Mouse (Mus musculus): ENCODE results near the gene Fndc3b. TPM values are rescaled to one million over a fixed set of nuclear protein-coding genes. Genes with fewer than 3 reads are reported as not detected.
"Not testable (repeated sequence)": the region's sequence is repeated elsewhere in the genome, so short reads cannot be mapped to it uniquely, and the experiment has no call there.

Fndc3b gene
- polyA plus RNA-seq, 1 experiment from 2014 or later, result 6.7 TPM

DNA sequence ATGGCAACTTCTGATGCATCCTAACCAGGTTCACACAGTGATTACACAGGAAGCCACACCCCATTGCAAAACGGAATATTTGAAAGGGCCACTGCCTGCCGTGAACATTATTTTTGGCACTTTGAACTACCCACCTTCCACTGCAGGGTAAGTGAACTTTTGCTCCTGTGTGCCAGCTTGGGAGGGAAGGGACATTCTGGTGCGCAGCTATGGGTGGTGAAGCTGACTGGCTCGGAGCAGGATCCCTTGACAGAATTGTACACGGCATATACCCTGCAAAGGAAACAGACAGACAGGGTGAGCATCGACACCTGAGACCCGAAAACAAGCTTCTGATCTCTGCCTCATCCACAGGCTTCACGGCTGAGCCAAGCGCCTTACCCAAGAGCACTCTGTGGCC, 220.2 kb downstream of the Fndc3b start:
- Histone ChIP-seq H3K36me3 (ENCODE audit: control insufficient read depth, insufficient read depth) (no peaks in the 10 kb centered on the region), H3K4me3 (replicated peaks; ENCODE audit: low read length) (no peak overlapping the region), H3K27ac (ENCODE audit: low read length) (no peak overlapping the region), H3K9me3 (ENCODE audit: control insufficient read depth, low read length) (no peaks in the 10 kb centered on the region), H3K9ac (replicated peaks; ENCODE audit: low read depth, low read length) (no peak overlapping the region), H3K27me3 (replicated peaks; ENCODE audit: control insufficient read depth, insufficient read depth, low read length) (no peaks in the 10 kb centered on the region), H3K4me2 (ENCODE audit: low read length) (no peak overlapping the region), H3K4me1 (replicated peaks; ENCODE audit: control insufficient read depth, insufficient read depth, low read length) (no peaks in the 10 kb centered on the region)
- 85% methylated on average over 9 of the region's 9 CpGs for WGBS
- ATAC-seq, result no peak

DNA sequence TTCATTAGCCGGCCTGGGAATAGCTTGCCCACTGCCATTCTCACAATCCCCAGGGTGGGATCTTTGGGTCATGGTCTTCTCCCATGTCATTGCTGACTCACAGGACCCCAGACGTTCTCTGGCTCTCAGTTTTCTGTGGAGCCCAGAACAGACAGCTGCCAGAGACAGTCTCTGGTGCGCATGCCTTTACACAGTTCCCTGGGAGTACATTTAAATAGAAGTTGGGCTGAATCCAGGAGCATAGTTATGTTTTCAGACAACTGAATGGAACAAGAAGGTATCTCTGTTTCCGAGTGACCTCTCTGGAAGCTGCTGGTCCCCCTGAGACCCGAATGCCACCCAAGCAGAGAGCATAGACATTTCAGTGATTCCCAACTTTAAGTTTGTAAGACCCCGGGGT, 221.6 kb downstream of the Fndc3b start:
- Histone ChIP-seq H3K4me1 (replicated peaks; ENCODE audit: control insufficient read depth, insufficient read depth, low read length) (no peaks in the 10 kb centered on the region), H3K36me3 (ENCODE audit: control insufficient read depth, insufficient read depth) (no peaks in the 10 kb centered on the region), H3K27me3 (replicated peaks; ENCODE audit: control insufficient read depth, insufficient read depth, low read length) (no peaks in the 10 kb centered on the region), H3K9me3 (ENCODE audit: control insufficient read depth, low read length) (no peaks in the 10 kb centered on the region), H3K27ac (ENCODE audit: low read length) (no peak overlapping the region), H3K9ac (replicated peaks; ENCODE audit: low read depth, low read length) (no peak overlapping the region), H3K4me3 (replicated peaks; ENCODE audit: low read length) (no peak overlapping the region), H3K4me2 (ENCODE audit: low read length) (no peak overlapping the region)
- no peak for ATAC-seq
- 75% methylated on average over 6 of the region's 6 CpGs for WGBS

DNA sequence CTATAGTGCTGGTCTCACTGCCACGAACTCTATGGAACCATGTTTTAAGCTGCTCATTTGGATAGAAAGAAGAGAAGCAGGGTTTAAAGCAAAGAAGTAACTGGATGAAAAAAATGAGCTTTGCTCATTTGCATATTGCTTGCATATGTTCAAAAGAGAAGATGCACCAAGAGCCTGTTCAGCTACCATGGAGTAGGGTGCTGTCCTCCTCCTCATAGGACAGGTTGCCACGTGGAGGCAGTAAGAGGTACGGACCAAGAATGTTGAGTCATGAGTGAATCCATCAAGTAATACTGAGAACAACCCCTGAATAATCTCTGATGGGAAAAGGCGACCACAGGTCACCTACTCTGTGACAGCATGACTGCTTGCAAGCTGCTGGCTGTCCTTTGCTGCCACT, 226.0 kb downstream of the Fndc3b start:
- no peak for ATAC-seq
- WGBS, result 87% methylated on average over 4 of the region's 4 CpGs
- Histone ChIP-seq H3K27ac (ENCODE audit: low read length) (no peak overlapping the region), H3K4me2 (ENCODE audit: low read length) (no peak overlapping the region), H3K9ac (replicated peaks; ENCODE audit: low read depth, low read length) (no peak overlapping the region), H3K4me1 (replicated peaks; ENCODE audit: control insufficient read depth, insufficient read depth, low read length) (no peaks in the 10 kb centered on the region), H3K36me3 (ENCODE audit: control insufficient read depth, insufficient read depth) (no peaks in the 10 kb centered on the region), H3K27me3 (replicated peaks; ENCODE audit: control insufficient read depth, insufficient read depth, low read length) (no peaks in the 10 kb centered on the region), H3K9me3 (ENCODE audit: control insufficient read depth, low read length) (no peaks in the 10 kb centered on the region), H3K4me3 (replicated peaks; ENCODE audit: low read length) (no peak overlapping the region)

DNA sequence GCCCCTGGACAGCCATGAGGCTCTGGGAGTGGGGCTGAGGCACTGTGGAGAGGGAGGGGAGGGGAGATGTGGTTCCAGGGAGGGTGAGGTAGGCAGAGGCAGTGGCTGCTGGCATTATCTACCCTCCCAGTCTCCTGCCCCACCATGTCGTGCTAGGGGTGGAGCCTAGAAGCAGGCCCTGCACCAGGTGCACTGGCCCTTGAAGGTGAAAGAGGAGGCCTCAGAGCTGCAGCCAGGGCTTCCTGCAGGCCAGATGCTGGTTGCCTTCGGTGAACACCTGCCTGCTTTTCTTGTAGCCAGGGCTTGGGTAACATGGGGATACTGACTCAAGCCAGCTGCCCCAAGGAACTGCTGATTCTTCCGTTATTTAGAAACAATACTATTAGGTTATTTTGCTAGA, 226.4 kb downstream of the Fndc3b start:
- H3K27me3 ChIP-seq (replicated peaks; ENCODE audit: control insufficient read depth, insufficient read depth, low read length), result no peaks in the 10 kb centered on the region
- H3K4me2 ChIP-seq (ENCODE audit: low read length), result no peak overlapping the region
- 68% methylated on average over 3 of the region's 3 CpGs for WGBS
- no peak overlapping the region for H3K9ac ChIP-seq (replicated peaks; ENCODE audit: low read depth, low read length)
- H3K27ac ChIP-seq (ENCODE audit: low read length), result no peak overlapping the region
- H3K9me3 ChIP-seq (ENCODE audit: control insufficient read depth, low read length), result no peaks in the 10 kb centered on the region
- H3K4me1 ChIP-seq (replicated peaks; ENCODE audit: control insufficient read depth, insufficient read depth, low read length), result no peaks in the 10 kb centered on the region
- H3K4me3 ChIP-seq (replicated peaks; ENCODE audit: low read length), result no peak overlapping the region
- ATAC-seq, result no peak
- no peaks in the 10 kb centered on the region for H3K36me3 ChIP-seq (ENCODE audit: control insufficient read depth, insufficient read depth)

DNA sequence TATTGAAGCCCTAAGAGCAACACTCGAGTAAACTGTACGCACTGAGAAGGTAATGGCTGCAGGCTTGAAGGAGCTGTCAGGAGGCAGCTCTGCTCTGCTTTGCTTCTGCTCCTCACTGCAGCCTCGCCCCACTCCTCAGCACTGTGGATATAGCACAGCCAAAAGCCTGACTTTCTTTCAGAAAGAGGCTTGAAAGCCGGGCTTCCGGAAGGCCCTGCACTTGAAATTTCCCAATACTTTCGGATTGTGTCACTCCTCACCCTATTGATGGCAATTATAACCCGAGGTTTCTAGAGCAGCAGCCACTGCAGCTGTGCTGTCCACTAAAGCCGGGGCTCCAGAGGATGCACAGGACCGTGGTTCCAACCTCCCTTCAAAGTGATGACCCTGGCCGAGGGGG, 227.3 kb downstream of the Fndc3b start:
- Histone ChIP-seq H3K4me2 (ENCODE audit: low read length) (no peak overlapping the region), H3K36me3 (ENCODE audit: control insufficient read depth, insufficient read depth) (no peaks in the 10 kb centered on the region), H3K4me3 (replicated peaks; ENCODE audit: low read length) (no peak overlapping the region), H3K27ac (ENCODE audit: low read length) (no peak overlapping the region), H3K9me3 (ENCODE audit: control insufficient read depth, low read length) (no peaks in the 10 kb centered on the region), H3K9ac (replicated peaks; ENCODE audit: low read depth, low read length) (no peak overlapping the region), H3K27me3 (replicated peaks; ENCODE audit: control insufficient read depth, insufficient read depth, low read length) (no peaks in the 10 kb centered on the region), H3K4me1 (replicated peaks; ENCODE audit: control insufficient read depth, insufficient read depth, low read length) (peaks cover 4% of the 10 kb centered on the region)
- 89% methylated on average over 10 of the region's 10 CpGs for WGBS
- no peak for ATAC-seq

DNA sequence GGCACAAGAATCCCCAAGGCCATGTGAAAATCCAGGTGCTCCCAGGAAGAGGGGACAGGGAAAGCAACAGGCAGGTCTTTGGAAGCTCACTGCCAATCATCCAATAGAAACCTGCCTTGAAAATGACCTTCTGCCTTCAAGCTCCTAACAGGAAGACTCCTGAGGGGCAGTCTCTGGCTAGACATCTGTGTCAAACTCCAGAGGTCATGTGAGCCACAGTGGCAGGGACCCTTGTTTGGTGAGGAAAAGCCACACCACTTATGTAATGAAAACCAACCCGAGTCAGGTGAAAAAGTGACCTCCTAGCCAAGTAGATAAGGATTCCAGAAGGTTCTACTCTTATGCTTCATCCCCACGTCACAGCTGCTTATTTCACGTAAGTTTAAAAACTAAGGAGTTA, 227.8 kb downstream of the Fndc3b start:
- H3K9ac ChIP-seq (replicated peaks; ENCODE audit: low read depth, low read length), result no peak overlapping the region
- H3K27me3 ChIP-seq (replicated peaks; ENCODE audit: control insufficient read depth, insufficient read depth, low read length), result no peaks in the 10 kb centered on the region
- no peak overlapping the region for H3K4me2 ChIP-seq (ENCODE audit: low read length)
- no peak for ATAC-seq
- peaks cover 8% of the 10 kb centered on the region for H3K4me1 ChIP-seq (replicated peaks; ENCODE audit: control insufficient read depth, insufficient read depth, low read length)
- no peaks in the 10 kb centered on the region for H3K9me3 ChIP-seq (ENCODE audit: control insufficient read depth, low read length)
- 92% methylated on average over 3 of the region's 3 CpGs for WGBS
- no peak overlapping the region for H3K27ac ChIP-seq (ENCODE audit: low read length)
- H3K36me3 ChIP-seq (ENCODE audit: control insufficient read depth, insufficient read depth), result no peaks in the 10 kb centered on the region
- no peak overlapping the region for H3K4me3 ChIP-seq (replicated peaks; ENCODE audit: low read length)

DNA sequence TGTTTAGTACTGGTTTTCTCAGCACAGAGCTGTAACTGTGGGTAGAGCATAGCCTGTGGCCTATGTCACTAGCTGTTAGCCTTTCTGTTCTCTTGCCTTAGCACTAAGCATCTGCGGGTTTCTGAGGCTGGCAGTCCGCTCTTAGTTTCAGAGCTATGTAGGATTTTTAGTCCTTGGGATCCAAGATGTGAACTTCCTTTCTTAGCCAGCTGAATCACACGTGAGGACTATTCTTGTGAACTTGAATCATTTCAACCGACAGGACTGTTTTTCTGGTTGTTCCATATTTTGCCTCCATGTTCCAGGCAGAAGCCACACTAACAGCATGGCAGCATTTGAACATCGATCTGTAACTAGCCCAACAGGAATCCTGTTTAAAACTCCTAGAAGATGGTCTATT, 229.4 kb downstream of the Fndc3b start:
- peaks cover 11% of the 10 kb centered on the region for H3K4me1 ChIP-seq (replicated peaks; ENCODE audit: control insufficient read depth, insufficient read depth, low read length)
- H3K4me3 ChIP-seq (replicated peaks; ENCODE audit: low read length), result no peak overlapping the region
- H3K36me3 ChIP-seq (ENCODE audit: control insufficient read depth, insufficient read depth), result no peaks in the 10 kb centered on the region
- no peak overlapping the region for H3K4me2 ChIP-seq (ENCODE audit: low read length)
- no peaks in the 10 kb centered on the region for H3K9me3 ChIP-seq (ENCODE audit: control insufficient read depth, low read length)
- H3K9ac ChIP-seq (replicated peaks; ENCODE audit: low read depth, low read length), result no peak overlapping the region
- 93% methylated on average over 5 of the region's 5 CpGs for WGBS
- H3K27ac ChIP-seq (ENCODE audit: low read length), result no peak overlapping the region
- ATAC-seq, result no peak
- no peaks in the 10 kb centered on the region for H3K27me3 ChIP-seq (replicated peaks; ENCODE audit: control insufficient read depth, insufficient read depth, low read length)

DNA sequence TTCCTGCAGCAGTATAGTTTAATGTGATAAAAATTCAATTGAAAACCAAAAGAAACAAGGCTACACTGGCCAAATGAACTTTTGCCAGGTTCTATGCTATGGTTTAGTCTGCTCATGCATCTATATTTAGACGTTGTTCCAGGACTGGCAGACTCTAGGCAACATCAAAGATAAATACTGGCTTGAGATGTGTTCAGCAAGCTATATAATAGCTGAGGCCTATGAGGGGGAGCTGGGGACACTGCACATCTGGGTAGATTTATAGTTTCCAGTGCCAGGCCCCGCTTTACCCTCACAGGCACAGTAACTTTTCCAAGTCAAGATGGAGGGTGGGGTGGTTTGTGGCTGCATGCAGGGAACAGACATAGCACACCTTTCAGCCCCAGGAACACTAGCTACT, 231.7 kb downstream of the Fndc3b start:
- H3K27me3 ChIP-seq (replicated peaks; ENCODE audit: control insufficient read depth, insufficient read depth, low read length), result no peaks in the 10 kb centered on the region
- H3K4me3 ChIP-seq (replicated peaks; ENCODE audit: low read length), result no peak overlapping the region
- no peak overlapping the region for H3K27ac ChIP-seq (ENCODE audit: low read length)
- 76% methylated on average over 2 of the region's 2 CpGs for WGBS
- no peak overlapping the region for H3K9ac ChIP-seq (replicated peaks; ENCODE audit: low read depth, low read length)
- no peaks in the 10 kb centered on the region for H3K36me3 ChIP-seq (ENCODE audit: control insufficient read depth, insufficient read depth)
- H3K9me3 ChIP-seq (ENCODE audit: control insufficient read depth, low read length), result no peaks in the 10 kb centered on the region
- no peak overlapping the region for H3K4me2 ChIP-seq (ENCODE audit: low read length)
- ATAC-seq, result no peak
- H3K4me1 ChIP-seq (replicated peaks; ENCODE audit: control insufficient read depth, insufficient read depth, low read length), result peaks cover 11% of the 10 kb centered on the region

DNA sequence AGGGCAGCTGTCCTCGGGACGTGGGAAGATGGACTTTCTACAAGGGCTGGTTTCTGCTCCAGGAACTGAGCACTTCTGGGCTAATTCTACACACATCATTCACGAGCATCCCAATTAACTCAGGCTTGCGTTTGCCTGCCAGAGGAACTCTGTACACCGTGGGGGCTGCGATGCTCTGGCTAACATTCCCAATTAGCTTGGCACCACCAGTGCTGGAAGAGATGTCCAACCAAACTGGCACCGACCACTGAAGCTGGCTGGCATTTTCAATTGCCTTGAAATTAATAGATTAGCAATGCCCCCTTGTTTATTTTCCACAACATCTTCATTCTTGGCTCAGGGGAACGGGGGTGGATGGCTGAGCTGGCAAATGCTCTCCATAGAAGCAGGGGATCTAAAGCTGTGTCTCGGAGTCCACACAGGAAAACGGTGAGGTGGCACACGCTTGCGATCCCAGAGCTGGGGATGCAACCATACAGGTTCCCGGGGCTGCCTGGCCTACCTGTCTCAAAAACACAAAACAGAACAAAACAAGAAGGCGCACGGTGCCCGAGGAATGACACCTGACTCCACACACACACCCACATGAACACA, 232.4 kb downstream of the Fndc3b start:
- Histone ChIP-seq H3K27ac (ENCODE audit: low read length) (no peak overlapping the region), H3K9ac (replicated peaks; ENCODE audit: low read depth, low read length) (no peak overlapping the region), H3K36me3 (ENCODE audit: control insufficient read depth, insufficient read depth) (no peaks in the 10 kb centered on the region), H3K4me3 (replicated peaks; ENCODE audit: low read length) (no peak overlapping the region), H3K4me1 (replicated peaks; ENCODE audit: control insufficient read depth, insufficient read depth, low read length) (peaks cover 11% of the 10 kb centered on the region), H3K27me3 (replicated peaks; ENCODE audit: control insufficient read depth, insufficient read depth, low read length) (no peaks in the 10 kb centered on the region), H3K9me3 (ENCODE audit: control insufficient read depth, low read length) (no peaks in the 10 kb centered on the region), H3K4me2 (ENCODE audit: low read length) (peak overlapping the region; percentile 12; the same call in 1 of the 2 replicates)
- peak; percentile 91 for ATAC-seq
- WGBS, result 45% methylated on average over 16 of the region's 16 CpGs

DNA sequence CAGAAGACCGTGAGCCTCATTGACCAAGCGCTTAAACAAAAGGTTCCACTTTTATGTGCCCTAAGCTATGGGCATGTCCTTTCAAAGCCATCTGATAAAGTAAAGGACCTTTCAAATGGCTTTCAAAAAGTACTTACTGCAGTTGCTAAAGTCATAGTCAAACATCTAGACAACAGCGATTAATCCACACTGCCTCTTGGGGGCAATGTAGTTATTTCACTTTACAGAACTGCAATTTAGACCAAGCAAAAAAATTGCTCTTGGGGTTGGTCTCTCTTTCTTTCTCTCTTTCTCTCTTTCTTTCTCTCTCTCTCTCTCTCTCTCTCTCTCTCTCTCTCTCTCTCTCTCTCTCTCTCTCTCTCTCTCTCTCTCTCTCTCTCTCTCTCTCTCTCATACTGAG, 233.4 kb downstream of the Fndc3b start:
- H3K27me3 ChIP-seq (replicated peaks; ENCODE audit: control insufficient read depth, insufficient read depth, low read length); H3K27ac ChIP-seq (ENCODE audit: low read length); ATAC-seq; H3K9ac ChIP-seq (replicated peaks; ENCODE audit: low read depth, low read length); H3K9me3 ChIP-seq (ENCODE audit: control insufficient read depth, low read length); H3K4me2 ChIP-seq (ENCODE audit: low read length); H3K36me3 ChIP-seq (ENCODE audit: control insufficient read depth, insufficient read depth); H3K4me3 ChIP-seq (replicated peaks; ENCODE audit: low read length): not testable (repeated sequence)
- 82% methylated on average over 3 of the region's 3 CpGs for WGBS
- H3K4me1 ChIP-seq (replicated peaks; ENCODE audit: control insufficient read depth, insufficient read depth, low read length), result peaks cover 11% of the 10 kb centered on the region

Measured in forebrain, embryonic 16.5 days (tissue).